Mouse (Mus musculus) CD4-positive helper T cell, adult 2 months (primary cell): ENCODE measurements around the gene Rbfox2.

ENCODE experiments used
- DNase-seq: peaks from one replicate; pipeline ENCODE4 v3.0.0-alpha.2; 2012; ENCODE audit warnings: low read depth, missing footprints, low spot score

The Rbfox2 gene

GRCm38 (mm10) chr15:77235551-77235950 lies 71.3 kb downstream of the Rbfox2 start:
- no peak for DNase-seq

GRCm38 (mm10) chr15:77234296-77234695 lies 72.5 kb downstream of the Rbfox2 start:
- DNase-seq, result no peak

- no peak for DNase-seq
These were observed 76.7 kb downstream of the Rbfox2 start for GRCm38 (mm10) chr15:77230144-77230543.

GRCm38 (mm10) chr15:77226831-77227354 lies 79.9 kb downstream of the Rbfox2 start:
- DNase-seq, result no peak

GRCm38 (mm10) chr15:77225858-77226257 lies 80.9 kb downstream of the Rbfox2 start:
- DNase-seq, result no peak

GRCm38 (mm10) chr15:77225274-77225673 lies 81.5 kb downstream of the Rbfox2 start:
- DNase-seq, result no peak

GRCm38 (mm10) chr15:77220833-77221232 lies 86.0 kb downstream of the Rbfox2 start:
- no peak for DNase-seq

- DNase-seq, result no peak
These were observed 86.7 kb downstream of the Rbfox2 start for GRCm38 (mm10) chr15:77220137-77220536.

- DNase-seq, result no peak
These were observed 87.2 kb downstream of the Rbfox2 start for GRCm38 (mm10) chr15:77219571-77219970.

- DNase-seq, result no peak
These were observed 88.8 kb downstream of the Rbfox2 start for GRCm38 (mm10) chr15:77218007-77218406.

GRCm38 (mm10) chr15:77217523-77217922 lies 89.3 kb downstream of the Rbfox2 start:
- no peak for DNase-seq

GRCm38 (mm10) chr15:77216704-77217103 lies 90.1 kb downstream of the Rbfox2 start:
- no peak for DNase-seq

- DNase-seq, result no peak
These were observed 91.5 kb downstream of the Rbfox2 start for GRCm38 (mm10) chr15:77215178-77215800.

GRCm38 (mm10) chr15:77214410-77215107 lies 92.2 kb downstream of the Rbfox2 start:
- no peak for DNase-seq

- DNase-seq, result no peak
These were observed 93.0 kb downstream of the Rbfox2 start for GRCm38 (mm10) chr15:77213829-77214228.

GRCm38 (mm10) chr15:77212818-77213217 lies 94.0 kb downstream of the Rbfox2 start:
- DNase-seq, result no peak

- no peak for DNase-seq
These were observed 94.5 kb downstream of the Rbfox2 start for GRCm38 (mm10) chr15:77212217-77212757.

GRCm38 (mm10) chr15:77206996-77207395 lies 99.8 kb downstream of the Rbfox2 start:
- no peak for DNase-seq

GRCm38 (mm10) chr15:77204951-77205350 lies 101.9 kb downstream of the Rbfox2 start:
- no peak for DNase-seq

- no peak for DNase-seq
These were observed 103.4 kb downstream of the Rbfox2 start for GRCm38 (mm10) chr15:77203255-77203981.

- no peak for DNase-seq
These were observed 103.9 kb downstream of the Rbfox2 start for GRCm38 (mm10) chr15:77202881-77203254.

- no peak for DNase-seq
These were observed 104.6 kb downstream of the Rbfox2 start for GRCm38 (mm10) chr15:77202223-77202622.
